Mouse (Mus musculus) lung, postnatal 0 days (tissue): ENCODE measurements at regions not wholly inside any gene's neighbourhood (a gene's known extent, or its start where the extent isn't known, plus 50 kb on each side); places are given as distances from the start of the nearest gene placed in this dataset.

Source experiments
- CTCF ChIP-seq: IDR thresholded peaks from 2 replicates; pipeline ENCODE4 v1.5.1; 2016; ENCODE audit warnings: antibody characterized with exemption, mild to moderate bottlenecking
- EP300 ChIP-seq: IDR thresholded peaks from 2 replicates; pipeline ENCODE4 v1.6.1; 2016; ENCODE audit warnings: antibody characterized with exemption, mild to moderate bottlenecking, control low read depth

DNA sequence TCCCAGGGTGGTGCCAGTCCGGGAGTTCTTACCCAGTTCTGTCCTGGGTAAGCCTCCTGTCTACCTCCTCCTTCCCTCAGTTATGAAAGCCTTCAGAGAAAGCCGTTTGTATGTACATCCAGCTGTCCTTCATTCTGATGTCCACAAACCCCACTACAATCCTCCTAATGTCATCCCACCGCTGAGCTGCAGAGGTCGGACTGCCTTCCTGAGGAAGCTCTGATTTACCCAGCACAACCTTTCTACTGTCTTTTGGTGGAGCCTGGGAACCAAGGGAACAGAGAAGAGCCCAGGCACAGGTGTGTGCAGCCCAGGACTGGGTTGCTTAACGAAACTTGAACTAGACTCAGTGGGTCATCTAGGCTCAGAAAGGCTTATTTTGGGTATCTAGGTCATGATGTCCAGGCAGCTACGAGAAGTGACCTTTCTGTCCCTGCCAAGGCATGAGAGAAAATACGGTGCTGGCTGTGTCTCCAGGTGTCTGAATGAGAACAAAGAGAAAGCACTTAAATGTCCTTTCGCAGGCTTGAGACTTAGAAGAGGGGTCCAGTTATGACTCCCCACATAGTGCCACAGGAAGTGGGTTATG, 70.4 kb upstream of the Cadm1 start:
- TF ChIP-seq EP300 (no peak), CTCF (no peak)
